Mouse (Mus musculus) midbrain, embryonic 16.5 days (tissue): ENCODE data around the gene Adgb. TPM values are rescaled to one million over a fixed set of nuclear protein-coding genes. Genes with fewer than 3 reads are reported as not detected.

Experiments
- ATAC-seq: fragments of 200-750 bp; cut with Nextera tagmentation; 2 replicates; pipeline ENCODE4 v1.8.0; 2017; ENCODE audit warnings: moderate TSS enrichment
- H3K27ac ChIP-seq: fragments of 300-500 bp; sonication (generic); 2 replicates; pipeline ENCODE4 v1.5.1; 2014; ENCODE audit warnings: mild to moderate bottlenecking, low read length, mixed read lengths
- H3K27me3 ChIP-seq: fragments of 300-500 bp; sonication (generic); 2 replicates; pipeline ENCODE4 v1.6.1; 2014; ENCODE audit warnings: low read depth, low read length, mixed read lengths; ENCODE audit not compliant: control insufficient read depth, insufficient read depth
- H3K36me3 ChIP-seq: fragments of 300-500 bp; sonication (generic); 2 replicates; pipeline ENCODE4 v1.6.1; 2014; ENCODE audit warnings: mild to moderate bottlenecking, low read length, moderate library complexity, mixed read lengths; ENCODE audit not compliant: control insufficient read depth, insufficient read depth
- H3K4me1 ChIP-seq: fragments of 300-500 bp; sonication (generic); 2 replicates; pipeline ENCODE4 v1.6.1; 2014; ENCODE audit warnings: mild to moderate bottlenecking, low read length, mixed read lengths; ENCODE audit not compliant: control insufficient read depth, insufficient read depth
- H3K4me2 ChIP-seq: fragments of 300-500 bp; sonication (generic); 2 replicates; pipeline ENCODE4 v1.6.1; 2014; ENCODE audit warnings: mild to moderate bottlenecking, low read length, mixed read lengths
- H3K4me3 ChIP-seq: fragments of 300-500 bp; sonication (generic); 2 replicates; pipeline ENCODE4 v1.5.1; 2014; ENCODE audit warnings: low read depth, mild to moderate bottlenecking, low read length, moderate library complexity, mixed read lengths
- H3K9ac ChIP-seq: fragments of 300-500 bp; sonication (generic); 2 replicates; pipeline ENCODE4 v1.6.1; 2014; ENCODE audit warnings: low read depth, low read length, mixed read lengths
- H3K9me3 ChIP-seq: fragments of 300-500 bp; sonication (generic); replicated peaks from 2 replicates; pipeline ENCODE4 v1.6.1; 2014; ENCODE audit warnings: mild to moderate bottlenecking, low read length, mixed read lengths; ENCODE audit not compliant: control insufficient read depth, poor library complexity, severe bottlenecking
- WGBS: fragments of 180-500 bp; shearing (Covaris S2); extraction: QIAGEN DNeasy Blood & Tissue Kit; methylation state at CpG from one replicate; pipeline ENCODE4 v1.1.7; 2014; 5-methylcytosine and 5-hydroxymethylcytosine counted together
- polyA plus RNA-seq: library from polyadenylated mRNA; unstranded; fragments of >200 nt; fragmentation: Nextera tagmentation; extraction: Ambion mirVana; gene quantifications from 2 replicates; pipeline ENCODE4 v1.2.1, GENCODE M21; 2015

Gene Adgb
- polyA plus RNA-seq, 1 experiment from 2014 or later = 0.23 TPM

GRCm38 (mm10) chr10:10374629-10375028 is 97.5 kb downstream of the Adgb start:
- Histone ChIP-seq H3K9ac (no peak overlapping the region), H3K9me3 (no peaks in the 10 kb centered on the region), H3K4me3 (no peak overlapping the region), H3K36me3 (no peaks in the 10 kb centered on the region), H3K4me2 (no peak overlapping the region), H3K4me1 (no peaks in the 10 kb centered on the region), H3K27me3 (no peaks in the 10 kb centered on the region), H3K27ac (no peak overlapping the region)
- 46% methylated on average over 1 of the region's 1 CpGs for WGBS
- no peak for ATAC-seq

GRCm38 (mm10) chr10:10364025-10364424 is 108.1 kb downstream of the Adgb start:
- H3K9me3 ChIP-seq = no peaks in the 10 kb centered on the region
- H3K27ac ChIP-seq = no peak overlapping the region
- no peak for ATAC-seq
- no peak overlapping the region for H3K4me3 ChIP-seq
- 69% methylated on average over 1 of the region's 1 CpGs for WGBS
- no peaks in the 10 kb centered on the region for H3K27me3 ChIP-seq
- H3K4me1 ChIP-seq = no peaks in the 10 kb centered on the region
- no peak overlapping the region for H3K4me2 ChIP-seq
- no peak overlapping the region for H3K9ac ChIP-seq
- no peaks in the 10 kb centered on the region for H3K36me3 ChIP-seq

DNA sequence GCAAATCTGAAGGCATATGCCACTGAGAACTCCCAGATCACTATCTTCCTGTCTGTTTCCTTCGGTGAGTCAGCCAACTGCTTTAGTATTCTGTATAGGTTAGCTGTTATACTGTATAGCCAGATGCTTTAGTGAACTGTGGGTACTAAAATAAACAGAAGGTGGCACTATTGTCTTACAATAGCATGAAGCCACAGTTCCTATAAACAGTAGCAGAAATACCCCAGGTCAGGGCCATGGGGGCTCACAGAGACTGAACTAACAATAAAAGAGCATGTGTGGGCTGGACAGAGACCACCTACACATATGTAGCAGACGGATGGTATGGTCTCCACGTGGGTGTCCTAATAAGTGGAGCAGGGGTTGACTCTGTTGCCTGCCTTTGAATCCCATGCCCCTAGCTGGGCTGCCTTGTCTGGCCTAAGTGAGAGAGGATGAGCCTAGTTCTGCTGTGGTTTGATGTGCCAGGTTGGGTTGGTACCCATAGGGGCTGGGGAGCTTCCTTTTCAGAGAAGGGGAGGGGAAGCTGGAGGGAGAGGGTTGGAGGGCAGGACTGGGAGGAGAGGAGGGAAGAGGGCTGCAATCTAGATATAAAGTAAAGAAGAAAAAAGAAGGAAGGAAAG is 116.4 kb downstream of the Adgb start:
- Histone ChIP-seq H3K36me3 (no peaks in the 10 kb centered on the region), H3K27ac (no peak overlapping the region), H3K9ac (no peak overlapping the region), H3K27me3 (no peaks in the 10 kb centered on the region), H3K4me3 (no peak overlapping the region), H3K4me1 (no peaks in the 10 kb centered on the region), H3K9me3 (no peaks in the 10 kb centered on the region), H3K4me2 (no peak overlapping the region)
- 18% methylated on average over 3 of the region's 3 CpGs for WGBS
- peak; percentile 94 for ATAC-seq

DNA sequence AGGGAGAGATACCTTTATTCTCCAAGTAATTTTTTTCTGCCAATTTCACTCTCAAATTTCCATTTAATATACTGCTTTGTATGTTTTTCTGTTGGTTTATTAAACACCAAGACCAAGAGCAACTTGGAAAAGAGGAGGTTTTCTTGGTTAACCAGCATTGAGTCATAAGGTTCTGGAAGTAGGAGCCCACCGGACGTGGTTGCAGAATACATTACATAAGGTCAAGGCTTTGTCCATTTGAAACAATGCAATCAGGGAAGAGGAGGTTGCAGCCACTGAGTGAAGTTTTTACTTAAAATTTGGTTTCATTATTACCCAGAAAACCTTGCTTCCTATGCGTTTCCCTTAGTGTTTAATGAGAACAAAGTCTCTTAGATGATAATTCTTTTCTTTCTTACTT is 119.9 kb downstream of the Adgb start:
- Histone ChIP-seq H3K4me3 (no peak overlapping the region), H3K4me1 (no peaks in the 10 kb centered on the region), H3K9ac (no peak overlapping the region), H3K27ac (no peak overlapping the region), H3K9me3 (no peaks in the 10 kb centered on the region), H3K27me3 (no peaks in the 10 kb centered on the region), H3K4me2 (no peak overlapping the region), H3K36me3 (no peaks in the 10 kb centered on the region)
- no peak for ATAC-seq
- 83% methylated on average over 3 of the region's 3 CpGs for WGBS

DNA sequence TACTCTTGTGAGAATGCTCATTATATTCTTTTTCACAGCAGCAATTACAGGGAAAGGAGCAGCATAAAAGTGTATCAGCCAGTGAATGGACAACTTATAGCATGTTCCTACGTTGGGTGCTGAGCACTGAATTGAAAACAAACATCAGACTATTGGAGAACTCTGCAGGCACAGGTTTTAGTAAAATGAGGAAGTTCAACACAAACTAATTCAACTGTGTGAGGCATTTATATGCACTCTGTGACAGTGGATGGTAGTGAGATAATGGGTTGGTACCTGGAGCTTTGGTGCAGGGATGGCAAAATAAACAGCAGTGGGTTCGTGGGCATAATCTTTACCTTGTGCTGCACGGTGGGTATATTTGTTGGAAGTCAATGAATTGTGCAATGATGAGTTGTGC is 121.6 kb downstream of the Adgb start:
- no peak overlapping the region for H3K4me3 ChIP-seq
- 88% methylated on average over 3 of the region's 3 CpGs for WGBS
- H3K9me3 ChIP-seq = no peaks in the 10 kb centered on the region
- H3K4me2 ChIP-seq = no peak overlapping the region
- no peak for ATAC-seq
- H3K27me3 ChIP-seq = no peaks in the 10 kb centered on the region
- H3K36me3 ChIP-seq = no peaks in the 10 kb centered on the region
- no peaks in the 10 kb centered on the region for H3K4me1 ChIP-seq
- no peak overlapping the region for H3K27ac ChIP-seq
- H3K9ac ChIP-seq = no peak overlapping the region

GRCm38 (mm10) chr10:10343930-10344329 is 128.2 kb downstream of the Adgb start:
- H3K27ac ChIP-seq = no peak overlapping the region
- no peak overlapping the region for H3K4me2 ChIP-seq
- no peaks in the 10 kb centered on the region for H3K36me3 ChIP-seq
- 93% methylated on average over 3 of the region's 3 CpGs for WGBS
- H3K27me3 ChIP-seq = no peaks in the 10 kb centered on the region
- no peak overlapping the region for H3K9ac ChIP-seq
- no peak for ATAC-seq
- no peaks in the 10 kb centered on the region for H3K4me1 ChIP-seq
- H3K9me3 ChIP-seq = no peaks in the 10 kb centered on the region
- H3K4me3 ChIP-seq = no peak overlapping the region

GRCm38 (mm10) chr10:10325560-10325959 is 146.6 kb downstream of the Adgb start:
- H3K27ac ChIP-seq = no peak overlapping the region
- no peaks in the 10 kb centered on the region for H3K9me3 ChIP-seq
- no peaks in the 10 kb centered on the region for H3K27me3 ChIP-seq
- H3K4me2 ChIP-seq = no peak overlapping the region
- no peak overlapping the region for H3K9ac ChIP-seq
- ATAC-seq = no peak
- peaks cover 2% of the 10 kb centered on the region for H3K4me1 ChIP-seq
- WGBS = 91% methylated on average over 2 of the region's 2 CpGs
- no peak overlapping the region for H3K4me3 ChIP-seq
- H3K36me3 ChIP-seq = no peaks in the 10 kb centered on the region

DNA sequence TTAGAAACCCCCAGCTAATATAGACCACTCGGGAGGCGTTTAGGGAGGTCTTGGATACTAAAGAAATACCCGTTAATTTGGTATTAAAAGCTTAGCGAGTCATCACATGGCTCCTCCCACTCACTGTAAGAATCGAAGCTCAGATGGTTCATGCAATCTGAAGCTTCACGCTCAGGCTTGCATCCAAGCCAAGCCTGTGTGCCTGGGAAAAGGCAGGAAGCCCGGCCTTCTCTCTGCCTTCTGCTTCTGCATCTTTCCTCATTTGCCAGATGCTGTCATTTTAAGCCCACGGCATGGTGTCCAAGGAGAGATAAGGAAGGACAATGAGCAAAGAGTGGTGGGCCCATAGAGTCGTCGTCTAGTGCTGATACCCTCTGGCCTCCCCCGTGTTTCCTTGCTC is 149.2 kb downstream of the Adgb start:
- no peaks in the 10 kb centered on the region for H3K9me3 ChIP-seq
- no peaks in the 10 kb centered on the region for H3K27me3 ChIP-seq
- 83% methylated on average over 11 of the region's 11 CpGs for WGBS
- peaks cover 6% of the 10 kb centered on the region for H3K4me1 ChIP-seq
- no peak for ATAC-seq
- H3K36me3 ChIP-seq = no peaks in the 10 kb centered on the region
- H3K9ac ChIP-seq = no peak overlapping the region
- H3K4me2 ChIP-seq = no peak overlapping the region
- no peak overlapping the region for H3K27ac ChIP-seq
- H3K4me3 ChIP-seq = no peak overlapping the region

GRCm38 (mm10) chr10:10321119-10321781 is 150.9 kb downstream of the Adgb start:
- Histone ChIP-seq H3K27ac (no peak overlapping the region), H3K27me3 (no peaks in the 10 kb centered on the region), H3K4me3 (peak overlapping the region; percentile 31), H3K9ac (peak overlapping the region; percentile 58; the same call in 1 of the 2 replicates), H3K4me1 (peaks cover 6% of the 10 kb centered on the region), H3K4me2 (peak overlapping the region; percentile 70), H3K9me3 (no peaks in the 10 kb centered on the region), H3K36me3 (no peaks in the 10 kb centered on the region)
- ATAC-seq = peak; percentile 96
- WGBS = 10% methylated on average over 20 of the region's 20 CpGs
